Mouse (Mus musculus) gastrocnemius, postnatal 4 days (tissue): ENCODE results near the gene Trim33. TPM values are rescaled to one million over a fixed set of nuclear protein-coding genes. Genes with fewer than 3 reads are reported as not detected.

Experiments
- DNase-seq, 2 experiments: peaks; one replicate each; pipeline ENCODE4 v3.0.0; 2021 to 2022; ENCODE audit warnings: low spot score in 2 of 2, mixed read lengths in 2 of 2
- total RNA-seq, 2 experiments: library from RNA; stranded (reverse); gene quantifications; 2 replicates each; pipeline ENCODE4 v1.2.3; 2021

Gene Trim33
- total RNA-seq, 2 experiments from 2014 or later: 19.6 to 22.4 TPM

DNA sequence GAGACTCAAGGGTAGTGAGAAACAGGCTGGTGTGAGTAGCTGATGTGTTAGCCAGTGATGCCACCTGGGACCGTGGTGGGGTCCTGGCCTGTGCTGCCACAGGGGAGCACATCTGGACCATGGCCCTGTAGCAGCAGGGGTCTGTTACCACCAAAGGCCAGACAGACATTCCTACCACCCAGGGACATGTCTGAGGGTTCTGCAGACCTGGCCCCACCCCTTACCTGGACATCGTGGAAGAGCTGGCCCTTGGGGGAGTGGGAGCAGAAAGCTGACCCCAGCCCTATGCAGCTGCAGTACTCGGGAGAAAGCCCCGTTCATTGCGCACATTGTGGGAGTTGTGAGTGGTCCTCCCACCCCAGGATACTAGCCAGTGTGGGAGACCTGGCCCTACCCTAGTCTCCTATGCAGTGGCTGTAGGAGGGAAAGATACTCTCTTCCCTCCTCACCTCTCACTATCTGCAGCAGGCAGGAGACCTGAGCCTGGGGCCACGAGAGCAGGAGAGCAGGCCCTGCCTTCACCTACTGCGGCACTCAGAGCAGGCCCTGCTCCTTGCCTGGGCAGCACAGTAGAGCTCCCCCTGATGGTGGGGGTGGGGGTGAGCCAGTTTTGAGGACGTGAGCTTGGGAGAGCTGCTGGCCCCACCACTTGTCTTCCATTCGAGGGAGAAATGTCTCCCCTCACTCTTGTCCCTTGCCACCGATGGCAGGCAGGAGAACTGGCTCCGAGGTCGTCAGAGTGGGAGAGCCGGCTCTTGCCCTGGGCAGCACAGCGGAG lies 114.4 kb downstream of the Trim33 start:
- DNase-seq: no peak

DNA sequence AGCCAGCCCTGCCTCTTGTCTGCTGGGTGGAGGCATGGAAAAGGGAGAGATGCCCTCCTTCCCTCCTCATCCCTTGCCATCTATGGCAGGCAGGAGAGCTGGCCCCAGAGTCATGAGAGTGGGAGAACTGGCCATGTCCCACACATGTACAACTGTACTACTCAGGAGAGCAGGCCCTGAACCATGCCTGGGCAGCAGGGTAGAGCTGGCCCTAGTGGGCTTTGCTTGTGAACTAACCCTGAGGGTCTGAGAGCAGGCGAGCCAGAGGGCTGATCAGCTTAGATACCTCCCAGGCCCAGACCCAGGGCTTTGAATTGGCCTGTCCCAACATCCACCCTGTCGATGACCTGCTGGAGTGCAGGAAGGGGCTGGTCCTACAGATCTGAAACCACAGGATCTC lies 115.0 kb downstream of the Trim33 start:
- no peak for DNase-seq

GRCm38 (mm10) chr3:103397523-103397922 lies 118.4 kb downstream of the Trim33 start:
- DNase-seq: no peak

GRCm38 (mm10) chr3:103400807-103401206 lies 121.7 kb downstream of the Trim33 start:
- no peak for DNase-seq

GRCm38 (mm10) chr3:103401342-103402098 lies 122.4 kb downstream of the Trim33 start:
- no peak for DNase-seq

GRCm38 (mm10) chr3:103402212-103402611 lies 123.1 kb downstream of the Trim33 start:
- no peak for DNase-seq

DNA sequence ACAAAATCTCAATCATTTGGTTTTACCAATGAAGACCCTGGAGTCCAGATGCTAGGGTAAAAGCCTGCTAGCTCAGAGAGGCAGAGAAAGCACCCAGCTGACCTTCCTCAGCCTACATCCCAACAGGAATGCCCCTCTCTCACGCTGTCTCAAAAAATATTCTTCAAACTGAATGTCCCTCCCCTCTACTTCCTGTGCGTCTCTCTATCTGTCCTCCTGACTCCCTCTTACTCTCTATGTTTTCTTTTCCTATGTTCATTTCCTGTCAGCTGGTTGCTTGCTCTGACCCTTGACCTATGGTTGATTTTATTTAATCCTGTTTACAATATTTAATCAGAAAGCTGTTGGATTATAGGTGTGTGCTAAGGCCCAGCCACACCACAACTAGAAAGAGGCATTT lies 126.0 kb downstream of the Trim33 start:
- DNase-seq: no peak

DNA sequence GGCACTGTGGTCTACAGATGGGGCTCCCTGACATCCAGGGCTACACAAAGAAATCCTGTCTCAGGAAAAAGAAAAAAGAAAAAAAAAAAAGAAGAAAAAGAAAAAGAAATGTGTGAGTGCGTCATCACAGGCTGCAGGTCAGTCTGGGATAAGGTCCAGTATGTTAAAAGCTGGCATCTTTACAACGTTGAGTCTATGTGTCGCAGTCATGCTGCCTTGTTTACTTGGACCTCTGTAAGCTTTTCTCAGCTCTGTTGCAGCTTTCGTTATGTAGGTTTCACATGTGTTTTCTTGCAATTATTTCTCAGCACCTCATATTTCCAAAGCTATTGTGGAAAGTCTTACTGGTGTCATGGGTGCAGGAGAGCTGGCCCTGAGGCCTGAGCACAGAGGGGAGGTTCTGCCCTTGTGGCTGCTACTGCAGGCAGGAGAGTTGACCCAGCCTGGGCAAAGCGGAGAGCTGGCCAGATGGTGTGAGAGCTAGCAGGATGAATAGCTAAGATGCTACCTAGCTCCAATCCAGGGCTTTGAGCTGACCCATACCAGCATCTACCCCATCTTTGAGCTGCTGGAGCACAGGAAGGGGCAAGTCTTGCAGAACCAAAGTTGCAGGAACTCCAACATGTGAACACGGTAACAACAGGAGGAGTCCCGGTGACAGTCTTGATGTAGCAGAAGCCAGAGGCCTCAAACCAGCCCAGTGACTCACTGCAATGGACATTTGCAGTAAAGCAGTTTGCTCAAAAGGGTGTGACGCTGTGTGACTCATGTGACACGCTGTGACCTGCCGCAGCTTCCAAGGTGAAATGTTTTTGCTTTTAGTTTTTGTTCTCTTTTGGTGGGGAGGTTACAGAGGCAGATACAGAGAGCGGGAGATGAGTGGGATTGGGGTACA lies 127.0 kb downstream of the Trim33 start:
- no peak for DNase-seq

Other genes starting within 250 kb of the Trim33 start
- gene Nras, start 221.0 kb upstream of the Trim33 start, total RNA-seq: 100 to 1,000 TPM; 190 to 191 TPM
- 100 to 1,000 TPM; 366 to 390 TPM for gene Ampd1, start 205.3 kb upstream of the Trim33 start, total RNA-seq
- 10 to 100 TPM; 14.6 to 16.0 TPM for gene Dennd2c, start 176.7 kb upstream of the Trim33 start, total RNA-seq
- 10 to 100 TPM; 57.9 to 60.7 TPM for gene Bcas2, start 107.6 kb upstream of the Trim33 start, total RNA-seq